Mouse (Mus musculus) CD8-positive naive resting alpha-beta T cell, adult 57 days (primary cell): Measurements from ENCODE around the gene Brinp2. TPM values are rescaled to one million over a fixed set of nuclear protein-coding genes. Genes with fewer than 3 reads are reported as not detected.

Experiments
- total RNA-seq: library from RNA; stranded (reverse); gene quantifications from one replicate; pipeline ENCODE4 v1.2.4, GENCODE M21; 2023

Gene Brinp2
- not detected for total RNA-seq

DNA sequence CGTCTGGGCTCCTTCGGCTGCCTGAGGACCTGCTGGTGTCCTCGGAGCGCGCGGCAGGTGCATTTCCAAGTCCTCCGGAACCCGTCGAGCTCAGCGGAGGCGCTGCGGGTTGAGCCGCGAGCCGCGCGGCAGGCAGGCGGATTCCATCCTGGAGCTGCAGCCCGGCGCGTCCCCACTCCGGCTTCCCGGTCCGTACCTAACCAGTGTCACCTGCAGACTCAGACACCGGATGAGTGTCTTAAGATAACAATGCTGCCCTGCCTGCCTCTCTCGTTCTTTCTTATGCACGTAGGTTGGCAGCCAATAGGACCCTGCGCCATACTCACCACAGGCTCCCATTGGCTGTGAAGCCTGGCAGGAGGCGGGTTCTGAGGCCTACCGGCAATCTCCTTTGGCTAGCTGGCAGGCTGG lies at the start of gene Brinp2:
Gene Brinp2, minus strand, starts transcription at position 276 of the 411 bp plus-strand sequence.

DNA sequence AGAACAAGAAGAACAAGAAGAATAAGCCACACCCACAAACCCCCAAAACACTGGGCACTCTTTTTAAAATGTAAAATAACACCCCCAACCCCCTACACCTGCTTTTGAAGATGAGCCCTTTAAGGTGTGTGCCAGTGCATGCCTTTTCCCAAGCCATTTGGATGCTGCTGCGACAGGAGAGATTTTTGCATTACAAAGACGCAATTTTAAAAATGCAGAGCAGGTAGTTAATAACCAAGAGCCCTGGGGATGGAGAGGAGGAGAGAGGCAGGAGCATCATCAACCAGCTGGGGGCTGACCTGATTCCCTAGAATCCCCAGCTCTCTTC lies 5.8 kb upstream of the Brinp2 start, which contains the start of gene Astn1:
Gene Astn1, plus strand, starts transcription at position 310 of the 328 bp plus-strand sequence.

Other genes starting within 250 kb of the Brinp2 start
- not detected for gene Astn1, start 5.9 kb upstream of the Brinp2 start, total RNA-seq